Mouse (Mus musculus): ENCODE measurements around the gene 1700008O03Rik. TPM values are rescaled to one million over a fixed set of nuclear protein-coding genes. Genes with fewer than 3 reads are reported as not detected.

Gene 1700008O03Rik
- polyA plus RNA-seq, 1 experiment from 2014 or later = 3.6 TPM

DNA sequence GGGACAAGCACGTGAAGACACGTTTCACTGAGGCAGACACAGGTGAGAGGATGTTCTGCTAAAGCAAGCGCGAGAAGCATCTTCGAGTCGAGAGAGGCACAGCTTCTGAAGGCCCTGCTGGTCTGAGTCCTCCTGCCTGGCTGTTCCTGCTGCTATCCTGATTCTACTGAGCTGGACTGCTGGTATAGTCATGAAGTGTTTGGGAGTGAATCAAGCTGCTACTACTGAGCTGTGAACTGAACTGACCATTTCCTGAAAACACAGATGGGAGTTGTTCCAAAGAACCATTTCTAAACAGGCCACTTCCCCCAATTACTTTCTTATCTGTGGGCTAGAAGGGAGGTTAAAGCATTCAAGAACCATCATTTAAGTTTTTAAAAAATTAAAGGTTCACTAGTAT is 27.7 kb upstream of the 1700008O03Rik start:
- no peak overlapping the region for H3K9ac ChIP-seq (ENCODE audit: low read depth, low read length)
- H3K36me3 ChIP-seq (ENCODE audit: control insufficient read depth, insufficient read depth, low read length) = no peaks in the 10 kb centered on the region
- 90% methylated on average over 6 of the region's 6 CpGs for WGBS
- H3K27me3 ChIP-seq (ENCODE audit: control insufficient read depth, insufficient read depth, low read depth, low read length) = no peaks in the 10 kb centered on the region
- no peak overlapping the region for H3K27ac ChIP-seq (ENCODE audit: low read length)
- H3K4me2 ChIP-seq (ENCODE audit: low read length) = no peak overlapping the region
- H3K9me3 ChIP-seq (replicated peaks; ENCODE audit: control insufficient read depth, low read length, poor library complexity, severe bottlenecking) = no peaks in the 10 kb centered on the region
- no peaks in the 10 kb centered on the region for H3K4me1 ChIP-seq (ENCODE audit: control insufficient read depth, insufficient read depth, low read length)
- no peak for ATAC-seq
- H3K4me3 ChIP-seq (ENCODE audit: low read depth, low read length) = no peak overlapping the region

DNA sequence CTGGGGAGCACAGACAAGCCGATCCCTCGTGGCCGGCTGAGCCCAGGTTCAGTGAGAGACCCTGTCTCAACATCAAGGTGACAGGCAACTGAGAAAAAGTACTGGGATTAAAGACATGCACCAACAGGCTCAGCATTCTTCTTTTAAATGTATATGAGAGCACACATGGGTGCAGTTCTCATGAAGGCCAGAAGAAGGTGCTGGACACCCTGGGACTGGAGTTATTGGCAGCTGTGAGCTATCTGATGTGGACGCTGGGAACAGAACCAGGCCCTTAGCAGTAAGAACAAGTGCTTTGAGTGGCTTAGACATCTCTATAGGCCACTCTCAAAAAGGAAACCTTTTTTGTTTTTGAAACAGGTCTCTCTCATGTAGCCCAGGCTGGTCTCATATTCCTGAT is 25.5 kb upstream of the 1700008O03Rik start:
- WGBS = 88% methylated on average over 4 of the region's 4 CpGs
- Histone ChIP-seq H3K27ac (ENCODE audit: low read length) (no peak overlapping the region), H3K36me3 (ENCODE audit: control insufficient read depth, insufficient read depth, low read length) (no peaks in the 10 kb centered on the region), H3K4me3 (ENCODE audit: low read depth, low read length) (no peak overlapping the region), H3K4me2 (ENCODE audit: low read length) (no peak overlapping the region), H3K4me1 (ENCODE audit: control insufficient read depth, insufficient read depth, low read length) (peaks cover 2% of the 10 kb centered on the region; the same call in 1 of the 2 replicates), H3K9ac (ENCODE audit: low read depth, low read length) (no peak overlapping the region), H3K27me3 (ENCODE audit: control insufficient read depth, insufficient read depth, low read depth, low read length) (no peaks in the 10 kb centered on the region), H3K9me3 (replicated peaks; ENCODE audit: control insufficient read depth, low read length, poor library complexity, severe bottlenecking) (no peaks in the 10 kb centered on the region)
- no peak for ATAC-seq

DNA sequence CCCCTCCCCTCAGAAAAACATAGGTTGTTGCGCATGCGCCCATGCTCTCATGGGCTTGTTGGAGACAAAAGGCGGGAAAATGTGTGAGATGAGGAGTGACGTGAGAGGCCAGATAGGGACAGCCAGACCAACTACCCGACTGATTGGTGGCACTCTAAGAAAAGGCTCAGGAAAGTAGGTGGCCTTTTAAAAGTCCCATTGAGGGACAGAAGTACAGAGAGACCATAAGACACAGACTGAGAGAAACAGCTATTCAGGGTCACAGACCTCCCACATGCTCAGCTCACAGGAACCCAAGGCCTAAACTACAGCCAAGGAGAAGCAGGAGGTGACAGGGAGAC is 20.4 kb upstream of the 1700008O03Rik start:
- H3K27me3 ChIP-seq (ENCODE audit: control insufficient read depth, insufficient read depth, low read depth, low read length) = no peaks in the 10 kb centered on the region
- ATAC-seq = no peak
- no peak overlapping the region for H3K4me3 ChIP-seq (ENCODE audit: low read depth, low read length)
- H3K9me3 ChIP-seq (replicated peaks; ENCODE audit: control insufficient read depth, low read length, poor library complexity, severe bottlenecking) = no peaks in the 10 kb centered on the region
- 0 out of 2 replicates have a peak overlapping the region, but pooled peaks have one; percentile 31 for H3K9ac ChIP-seq (ENCODE audit: low read depth, low read length)
- no peaks in the 10 kb centered on the region for H3K36me3 ChIP-seq (ENCODE audit: control insufficient read depth, insufficient read depth, low read length)
- H3K4me1 ChIP-seq (ENCODE audit: control insufficient read depth, insufficient read depth, low read length) = peaks cover 9% of the 10 kb centered on the region
- under 1% methylated on average over 5 of the region's 5 CpGs for WGBS
- peak overlapping the region; percentile 24; the same call in 1 of the 2 replicates for H3K4me2 ChIP-seq (ENCODE audit: low read length)
- H3K27ac ChIP-seq (ENCODE audit: low read length) = peak overlapping the region; percentile 31; the same call in 1 of the 2 replicates

DNA sequence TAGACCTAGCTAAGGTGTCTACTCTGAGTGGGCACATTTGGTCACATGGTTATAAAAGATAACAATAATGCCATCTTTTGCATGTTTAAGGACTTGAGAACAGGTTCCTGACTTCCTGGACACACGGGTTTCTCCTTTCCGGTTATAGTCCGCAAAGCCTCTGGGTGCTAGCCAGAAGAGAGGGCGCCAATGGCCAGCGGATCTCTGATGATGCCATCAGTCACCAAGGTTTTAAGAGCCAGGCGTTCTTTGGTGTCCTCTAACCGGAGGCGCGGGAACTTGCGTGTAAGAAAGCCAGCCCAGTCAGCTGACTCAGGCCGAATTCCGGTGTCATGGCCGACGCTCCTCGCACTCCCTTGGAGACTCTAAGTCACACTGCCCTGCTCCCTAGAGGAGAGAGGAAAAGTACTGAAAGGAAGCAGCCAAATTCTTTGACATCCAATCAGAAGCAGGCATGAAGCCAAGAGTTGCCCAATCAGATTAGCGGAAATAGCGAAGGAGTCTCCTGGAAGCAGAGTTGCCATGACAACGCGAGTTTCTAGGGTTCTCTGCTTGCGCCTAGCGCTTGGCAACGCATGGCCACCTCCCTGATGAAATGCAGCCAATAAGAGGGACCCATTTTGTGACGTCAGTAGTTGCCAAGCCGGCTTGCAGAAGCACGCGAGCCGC is 19.9 kb upstream of the 1700008O03Rik start:
- peaks cover 9% of the 10 kb centered on the region for H3K4me1 ChIP-seq (ENCODE audit: control insufficient read depth, insufficient read depth, low read length)
- 1% methylated on average over 27 of the region's 27 CpGs for WGBS
- no peaks in the 10 kb centered on the region for H3K9me3 ChIP-seq (replicated peaks; ENCODE audit: control insufficient read depth, low read length, poor library complexity, severe bottlenecking)
- H3K27me3 ChIP-seq (ENCODE audit: control insufficient read depth, insufficient read depth, low read depth, low read length) = no peaks in the 10 kb centered on the region
- H3K9ac ChIP-seq (ENCODE audit: low read depth, low read length) = peak overlapping the region; percentile 62
- H3K36me3 ChIP-seq (ENCODE audit: control insufficient read depth, insufficient read depth, low read length) = no peaks in the 10 kb centered on the region
- H3K4me2 ChIP-seq (ENCODE audit: low read length) = peak overlapping the region; percentile 77
- ATAC-seq = peak; percentile 97
- H3K4me3 ChIP-seq (ENCODE audit: low read depth, low read length) = peak overlapping the region; percentile 41
- H3K27ac ChIP-seq (ENCODE audit: low read length) = peak overlapping the region; percentile 88

DNA sequence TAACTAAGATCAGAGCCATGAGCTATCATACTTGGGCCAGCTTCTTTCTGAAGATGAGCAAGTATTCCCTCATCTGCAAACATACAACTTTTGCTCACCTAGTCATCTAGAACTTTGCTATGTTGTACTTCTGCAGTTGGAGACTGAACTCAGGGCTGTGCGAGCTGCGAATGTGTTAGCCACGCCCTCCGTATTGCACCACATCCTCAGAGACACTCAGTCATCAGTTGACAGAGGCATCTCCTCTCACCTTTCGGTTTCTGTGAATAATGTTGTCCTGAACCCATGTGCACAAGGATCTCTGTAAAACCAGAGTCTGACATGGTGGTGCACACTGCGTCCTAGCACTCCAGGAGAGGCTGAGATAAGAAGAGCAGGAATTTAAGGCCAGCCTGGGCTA is 16.1 kb upstream of the 1700008O03Rik start:
- no peak overlapping the region for H3K27ac ChIP-seq (ENCODE audit: low read length)
- ATAC-seq = no peak
- no peaks in the 10 kb centered on the region for H3K36me3 ChIP-seq (ENCODE audit: control insufficient read depth, insufficient read depth, low read length)
- 90% methylated on average over 6 of the region's 6 CpGs for WGBS
- no peak overlapping the region for H3K4me3 ChIP-seq (ENCODE audit: low read depth, low read length)
- H3K9me3 ChIP-seq (replicated peaks; ENCODE audit: control insufficient read depth, low read length, poor library complexity, severe bottlenecking) = no peaks in the 10 kb centered on the region
- no peaks in the 10 kb centered on the region for H3K27me3 ChIP-seq (ENCODE audit: control insufficient read depth, insufficient read depth, low read depth, low read length)
- H3K4me1 ChIP-seq (ENCODE audit: control insufficient read depth, insufficient read depth, low read length) = peaks cover 9% of the 10 kb centered on the region
- H3K9ac ChIP-seq (ENCODE audit: low read depth, low read length) = no peak overlapping the region
- no peak overlapping the region for H3K4me2 ChIP-seq (ENCODE audit: low read length)

DNA sequence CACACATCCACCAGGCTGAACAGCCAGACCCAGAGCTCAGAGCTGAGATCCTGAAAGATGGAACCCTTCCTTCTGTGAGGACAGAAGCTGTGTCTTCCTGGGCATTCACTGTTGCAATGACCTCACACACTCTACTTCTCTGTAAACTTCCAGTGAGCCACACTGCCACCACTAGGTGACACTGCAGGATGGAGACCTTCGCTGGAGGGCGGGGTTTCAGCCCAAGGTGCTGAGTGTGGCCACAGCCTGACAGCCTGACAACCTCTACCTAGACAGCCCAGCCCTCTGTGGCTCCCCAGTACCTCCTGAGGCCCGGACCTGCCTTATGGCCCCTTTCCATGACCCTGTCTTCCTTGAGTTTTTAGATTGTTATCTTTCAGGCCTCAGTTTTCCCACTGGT is 12.9 kb upstream of the 1700008O03Rik start:
- no peak overlapping the region for H3K4me3 ChIP-seq (ENCODE audit: low read depth, low read length)
- WGBS = 9% methylated on average over 3 of the region's 3 CpGs
- H3K36me3 ChIP-seq (ENCODE audit: control insufficient read depth, insufficient read depth, low read length) = peaks cover 2% of the 10 kb centered on the region; the same call in 1 of the 2 replicates
- no peak overlapping the region for H3K27ac ChIP-seq (ENCODE audit: low read length)
- no peaks in the 10 kb centered on the region for H3K27me3 ChIP-seq (ENCODE audit: control insufficient read depth, insufficient read depth, low read depth, low read length)
- H3K4me2 ChIP-seq (ENCODE audit: low read length) = no peak overlapping the region
- no peaks in the 10 kb centered on the region for H3K9me3 ChIP-seq (replicated peaks; ENCODE audit: control insufficient read depth, low read length, poor library complexity, severe bottlenecking)
- peak; percentile 66 for ATAC-seq
- no peaks in the 10 kb centered on the region for H3K4me1 ChIP-seq (ENCODE audit: control insufficient read depth, insufficient read depth, low read length)
- H3K9ac ChIP-seq (ENCODE audit: low read depth, low read length) = no peak overlapping the region

DNA sequence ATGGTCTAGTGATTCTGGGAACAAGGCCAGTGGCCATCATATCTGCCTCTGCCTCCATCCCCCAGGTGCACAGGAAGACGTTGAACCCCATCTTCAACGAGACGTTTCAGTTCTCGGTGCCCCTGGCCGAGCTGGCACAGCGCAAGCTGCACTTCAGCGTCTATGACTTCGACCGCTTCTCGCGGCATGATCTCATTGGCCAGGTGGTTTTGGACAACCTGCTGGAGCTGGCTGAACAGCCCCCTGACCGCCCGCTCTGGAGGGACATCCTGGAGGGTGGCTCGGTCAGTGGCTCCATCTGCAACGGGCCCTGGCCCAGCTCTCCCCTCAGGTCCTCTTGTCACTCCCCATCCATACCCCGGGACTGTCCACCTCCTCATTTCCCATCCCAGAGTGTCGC is 7.7 kb upstream of the 1700008O03Rik start:
- Histone ChIP-seq H3K36me3 (ENCODE audit: control insufficient read depth, insufficient read depth, low read length) (peaks cover 4% of the 10 kb centered on the region; the same call in 1 of the 2 replicates), H3K9ac (ENCODE audit: low read depth, low read length) (no peak overlapping the region), H3K27ac (ENCODE audit: low read length) (no peak overlapping the region), H3K27me3 (ENCODE audit: control insufficient read depth, insufficient read depth, low read depth, low read length) (no peaks in the 10 kb centered on the region), H3K4me2 (ENCODE audit: low read length) (no peak overlapping the region), H3K4me1 (ENCODE audit: control insufficient read depth, insufficient read depth, low read length) (no peaks in the 10 kb centered on the region), H3K4me3 (ENCODE audit: low read depth, low read length) (no peak overlapping the region), H3K9me3 (replicated peaks; ENCODE audit: control insufficient read depth, low read length, poor library complexity, severe bottlenecking) (no peaks in the 10 kb centered on the region)
- ATAC-seq = no peak
- WGBS = 93% methylated on average over 17 of the region's 17 CpGs

DNA sequence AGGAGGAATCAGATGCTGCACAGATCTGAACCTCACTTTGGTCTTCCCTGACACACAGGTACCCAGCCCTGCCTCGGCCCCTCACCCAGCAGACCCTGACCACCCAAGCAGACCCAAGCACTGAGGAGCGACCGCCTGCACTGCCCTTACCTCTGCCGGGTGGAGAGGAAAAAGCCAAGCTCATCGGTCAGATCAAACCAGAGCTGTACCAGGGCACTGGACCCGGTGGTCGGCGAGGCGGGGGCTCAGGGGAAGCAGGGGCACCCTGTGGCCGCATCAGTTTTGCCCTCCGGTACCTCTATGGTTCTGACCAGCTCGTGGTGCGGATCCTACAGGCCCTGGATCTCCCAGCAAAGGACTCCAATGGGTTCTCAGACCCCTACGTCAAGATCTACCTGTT is 6.7 kb upstream of the 1700008O03Rik start:
- Histone ChIP-seq H3K9ac (ENCODE audit: low read depth, low read length) (no peak overlapping the region), H3K4me1 (ENCODE audit: control insufficient read depth, insufficient read depth, low read length) (no peaks in the 10 kb centered on the region), H3K27ac (ENCODE audit: low read length) (no peak overlapping the region), H3K4me2 (ENCODE audit: low read length) (no peak overlapping the region), H3K27me3 (ENCODE audit: control insufficient read depth, insufficient read depth, low read depth, low read length) (no peaks in the 10 kb centered on the region), H3K9me3 (replicated peaks; ENCODE audit: control insufficient read depth, low read length, poor library complexity, severe bottlenecking) (no peaks in the 10 kb centered on the region), H3K36me3 (ENCODE audit: control insufficient read depth, insufficient read depth, low read length) (peaks cover 4% of the 10 kb centered on the region; the same call in 1 of the 2 replicates), H3K4me3 (ENCODE audit: low read depth, low read length) (no peak overlapping the region)
- no peak for ATAC-seq
- WGBS = 83% methylated on average over 14 of the region's 14 CpGs

DNA sequence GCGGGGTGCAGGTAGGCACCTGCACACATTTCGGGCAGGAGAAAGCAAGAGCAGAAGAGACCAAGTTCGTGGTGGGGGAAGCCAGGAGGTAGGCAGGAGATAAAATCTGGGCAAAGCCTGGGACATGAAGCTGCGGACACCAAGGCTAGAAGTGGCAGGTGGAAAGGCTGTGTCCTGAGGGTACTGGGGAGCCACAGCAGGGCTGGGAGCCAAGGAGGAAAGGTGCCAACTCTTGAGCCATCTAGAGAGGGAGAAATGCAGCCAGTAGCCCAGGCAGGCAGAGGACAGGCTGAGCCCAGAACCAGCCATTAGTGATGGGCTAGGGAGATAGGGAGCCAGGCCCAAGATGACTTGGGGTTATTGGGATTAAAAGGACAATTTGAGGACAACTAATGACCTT is 6.2 kb upstream of the 1700008O03Rik start:
- Histone ChIP-seq H3K27me3 (ENCODE audit: control insufficient read depth, insufficient read depth, low read depth, low read length) (no peaks in the 10 kb centered on the region), H3K36me3 (ENCODE audit: control insufficient read depth, insufficient read depth, low read length) (peaks cover 4% of the 10 kb centered on the region; the same call in 1 of the 2 replicates), H3K9ac (ENCODE audit: low read depth, low read length) (no peak overlapping the region), H3K4me3 (ENCODE audit: low read depth, low read length) (no peak overlapping the region), H3K4me1 (ENCODE audit: control insufficient read depth, insufficient read depth, low read length) (no peaks in the 10 kb centered on the region), H3K9me3 (replicated peaks; ENCODE audit: control insufficient read depth, low read length, poor library complexity, severe bottlenecking) (no peaks in the 10 kb centered on the region), H3K27ac (ENCODE audit: low read length) (no peak overlapping the region), H3K4me2 (ENCODE audit: low read length) (no peak overlapping the region)
- WGBS = 89% methylated on average over 4 of the region's 4 CpGs
- ATAC-seq = no peak
